Mouse (Mus musculus): ENCODE data around the gene Nup210. TPM values are rescaled to one million over a fixed set of nuclear protein-coding genes. Genes with fewer than 3 reads are reported as not detected.
"Not testable (repeated sequence)": the region's sequence is repeated elsewhere in the genome, so short reads cannot be mapped to it uniquely, and the experiment has no call there.

Nup210 gene
- polyA plus RNA-seq, 1 experiment from 2014 or later: 2.8 TPM

GRCm38 (mm10) chr6:91105400-91106129 is 11.1 kb downstream of the Nup210 start:
- Histone ChIP-seq H3K27ac (ENCODE audit: low read depth, low read length) (no peak overlapping the region), H3K36me3 (ENCODE audit: control insufficient read depth, insufficient read depth) (no peaks in the 10 kb centered on the region), H3K4me3 (ENCODE audit: low read depth, low read length) (no peak overlapping the region), H3K27me3 (replicated peaks; ENCODE audit: control insufficient read depth, insufficient read depth, low read length) (no peaks in the 10 kb centered on the region), H3K4me2 (replicated peaks; ENCODE audit: low read depth) (no peak overlapping the region), H3K4me1 (replicated peaks; ENCODE audit: control insufficient read depth, insufficient read depth, low read length) (no peaks in the 10 kb centered on the region), H3K9ac (ENCODE audit: low read depth, low read length) (no peak overlapping the region), H3K9me3 (ENCODE audit: control insufficient read depth) (no peaks in the 10 kb centered on the region)
- 77% methylated on average over 2 of the region's 2 CpGs for WGBS
- peak; percentile 46 for TF ChIP-seq CTCF (IDR thresholded peaks at IDR 0.05; ENCODE audit: low read depth)
- no peak for ATAC-seq

GRCm38 (mm10) chr6:91104765-91105399 is 11.7 kb downstream of the Nup210 start:
- peak; percentile 80 for ATAC-seq
- Histone ChIP-seq H3K36me3 (ENCODE audit: control insufficient read depth, insufficient read depth) (no peaks in the 10 kb centered on the region), H3K9ac (ENCODE audit: low read depth, low read length) (no peak overlapping the region), H3K27ac (ENCODE audit: low read depth, low read length) (no peak overlapping the region), H3K27me3 (replicated peaks; ENCODE audit: control insufficient read depth, insufficient read depth, low read length) (no peaks in the 10 kb centered on the region), H3K9me3 (ENCODE audit: control insufficient read depth) (no peaks in the 10 kb centered on the region), H3K4me1 (replicated peaks; ENCODE audit: control insufficient read depth, insufficient read depth, low read length) (no peaks in the 10 kb centered on the region), H3K4me2 (replicated peaks; ENCODE audit: low read depth) (no peak overlapping the region), H3K4me3 (ENCODE audit: low read depth, low read length) (no peak overlapping the region)
- 48% methylated on average over 3 of the region's 3 CpGs for WGBS
- no peak for TF ChIP-seq CTCF (IDR thresholded peaks at IDR 0.05; ENCODE audit: low read depth)

- WGBS: 88% methylated on average over 1 of the region's 1 CpGs
- H3K27ac ChIP-seq (ENCODE audit: low read depth, low read length); H3K9ac ChIP-seq (ENCODE audit: low read depth, low read length); H3K4me1 ChIP-seq (replicated peaks; ENCODE audit: control insufficient read depth, insufficient read depth, low read length); H3K27me3 ChIP-seq (replicated peaks; ENCODE audit: control insufficient read depth, insufficient read depth, low read length); H3K4me3 ChIP-seq (ENCODE audit: low read depth, low read length); H3K36me3 ChIP-seq (ENCODE audit: control insufficient read depth, insufficient read depth); ATAC-seq; H3K4me2 ChIP-seq (replicated peaks; ENCODE audit: low read depth); H3K9me3 ChIP-seq (ENCODE audit: control insufficient read depth): not testable (repeated sequence)
These were observed 13.2 kb downstream of the Nup210 start for GRCm38 (mm10) chr6:91103421-91103820.

- no peak overlapping the region for H3K4me3 ChIP-seq (ENCODE audit: low read depth, low read length)
- no peak overlapping the region for H3K27ac ChIP-seq (ENCODE audit: low read depth, low read length)
- WGBS: 74% methylated on average over 5 of the region's 5 CpGs
- H3K27me3 ChIP-seq (replicated peaks; ENCODE audit: control insufficient read depth, insufficient read depth, low read length): no peaks in the 10 kb centered on the region
- H3K9me3 ChIP-seq (ENCODE audit: control insufficient read depth): no peaks in the 10 kb centered on the region
- H3K36me3 ChIP-seq (ENCODE audit: control insufficient read depth, insufficient read depth): no peaks in the 10 kb centered on the region; the same call in 1 of the 2 replicates
- H3K9ac ChIP-seq (ENCODE audit: low read depth, low read length): no peak overlapping the region
- H3K4me1 ChIP-seq (replicated peaks; ENCODE audit: control insufficient read depth, insufficient read depth, low read length): no peaks in the 10 kb centered on the region
- no peak overlapping the region for H3K4me2 ChIP-seq (replicated peaks; ENCODE audit: low read depth)
- ATAC-seq: no peak
- TF ChIP-seq CTCF (IDR thresholded peaks at IDR 0.05; ENCODE audit: low read depth): no peak
These were observed 16.0 kb downstream of the Nup210 start for GRCm38 (mm10) chr6:91100621-91101020.

- Histone ChIP-seq H3K27me3 (replicated peaks; ENCODE audit: control insufficient read depth, insufficient read depth, low read length) (no peaks in the 10 kb centered on the region), H3K27ac (ENCODE audit: low read depth, low read length) (no peak overlapping the region; the same call in 1 of the 2 replicates), H3K9ac (ENCODE audit: low read depth, low read length) (no peak overlapping the region), H3K36me3 (ENCODE audit: control insufficient read depth, insufficient read depth) (peaks cover 9% of the 10 kb centered on the region; the same call in 1 of the 2 replicates), H3K4me2 (replicated peaks; ENCODE audit: low read depth) (no peak overlapping the region), H3K9me3 (ENCODE audit: control insufficient read depth) (no peaks in the 10 kb centered on the region), H3K4me1 (replicated peaks; ENCODE audit: control insufficient read depth, insufficient read depth, low read length) (no peaks in the 10 kb centered on the region), H3K4me3 (ENCODE audit: low read depth, low read length) (no peak overlapping the region)
- ATAC-seq: no peak
- 96% methylated on average over 3 of the region's 3 CpGs for WGBS
- TF ChIP-seq CTCF (IDR thresholded peaks at IDR 0.05; ENCODE audit: low read depth): no peak
These were observed 18.8 kb downstream of the Nup210 start for GRCm38 (mm10) chr6:91097879-91098278.

GRCm38 (mm10) chr6:91095072-91095601 is 21.5 kb downstream of the Nup210 start:
- WGBS: 89% methylated on average over 2 of the region's 2 CpGs
- no peaks in the 10 kb centered on the region for H3K27me3 ChIP-seq (replicated peaks; ENCODE audit: control insufficient read depth, insufficient read depth, low read length)
- H3K4me3 ChIP-seq (ENCODE audit: low read depth, low read length): no peak overlapping the region
- peaks cover 9% of the 10 kb centered on the region; the same call in 1 of the 2 replicates for H3K36me3 ChIP-seq (ENCODE audit: control insufficient read depth, insufficient read depth)
- no peak overlapping the region for H3K9ac ChIP-seq (ENCODE audit: low read depth, low read length)
- H3K9me3 ChIP-seq (ENCODE audit: control insufficient read depth): no peaks in the 10 kb centered on the region
- no peak overlapping the region for H3K4me2 ChIP-seq (replicated peaks; ENCODE audit: low read depth)
- no peak for ATAC-seq
- no peak for TF ChIP-seq CTCF (IDR thresholded peaks at IDR 0.05; ENCODE audit: low read depth)
- no peaks in the 10 kb centered on the region for H3K4me1 ChIP-seq (replicated peaks; ENCODE audit: control insufficient read depth, insufficient read depth, low read length)
- no peak overlapping the region for H3K27ac ChIP-seq (ENCODE audit: low read depth, low read length)

Measured in intestine, postnatal 0 days (tissue).